Mouse (Mus musculus) stomach, postnatal 0 days (tissue): Measurements from ENCODE around the gene Ugt2a3.

Experiments used
- CTCF ChIP-seq: IDR thresholded peaks from 2 replicates; pipeline ENCODE4 v1.5.1; 2016; ENCODE audit warnings: antibody characterized with exemption, low read depth, mild to moderate bottlenecking, moderate library complexity
- EP300 ChIP-seq: optimal IDR thresholded peaks from 2 replicates; pipeline ENCODE3; 2016; ENCODE audit warnings: antibody characterized with exemption

DNA sequence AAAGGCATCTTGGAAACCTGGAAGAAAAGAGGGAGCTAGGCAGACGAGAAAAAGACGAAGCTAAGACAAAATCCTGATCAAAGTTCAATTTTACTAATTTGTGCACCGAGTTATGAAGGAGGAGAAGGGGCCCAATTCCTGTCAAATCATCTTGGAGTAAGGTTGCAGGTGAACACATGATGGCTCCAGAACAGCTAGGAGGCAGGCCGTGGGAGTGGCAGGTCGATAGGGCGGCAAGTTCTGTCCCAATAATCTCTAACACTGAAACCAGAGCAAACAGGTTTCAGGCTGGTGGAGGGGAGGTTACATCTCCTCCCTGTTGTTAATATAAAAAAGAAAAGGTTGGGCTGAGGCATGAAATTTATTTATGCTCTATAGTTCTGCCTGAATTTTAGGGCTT is 61.4 kb downstream of the Ugt2a3 start:
- no peak for TF ChIP-seq CTCF
- no peak for TF ChIP-seq EP300
